Mouse (Mus musculus) adrenal gland, adult 2 months (tissue): ENCODE measurements around the gene Klk8. TPM values are rescaled to one million over a fixed set of nuclear protein-coding genes. Genes with fewer than 3 reads are reported as not detected.

Experiments
- DNase-seq: peaks from one replicate; pipeline ENCODE4 v3.0.0; 2021
- long read RNA-seq: library from polyadenylated mRNA; stranded (forward); transcript quantifications from one replicate; pipeline ENCODE4 v2.0.0, GENCODE M21; 2021
- polyA plus RNA-seq: library from polyadenylated mRNA; depleted of rRNA; stranded (reverse); fragments of >200 nt; gene quantifications from 2 replicates; pipeline ENCODE4 v1.2.3, GENCODE M21; 2012; rRNA removed
- total RNA-seq, 2 experiments: library from RNA; stranded (reverse); gene quantifications; 2 replicates each; pipeline ENCODE4 v1.2.3; 2021

The Klk8 gene
- total RNA-seq (1 to 10 TPM; 3.0 to 3.5 TPM), polyA plus RNA-seq (1.4 and 2.3 TPM in 2 replicates)
- long read RNA-seq, partial matches to known transcripts = 1 of 1 reads
- long read RNA-seq, other reads (novel, unspliced or antisense) = 0 of 1 reads

DNA sequence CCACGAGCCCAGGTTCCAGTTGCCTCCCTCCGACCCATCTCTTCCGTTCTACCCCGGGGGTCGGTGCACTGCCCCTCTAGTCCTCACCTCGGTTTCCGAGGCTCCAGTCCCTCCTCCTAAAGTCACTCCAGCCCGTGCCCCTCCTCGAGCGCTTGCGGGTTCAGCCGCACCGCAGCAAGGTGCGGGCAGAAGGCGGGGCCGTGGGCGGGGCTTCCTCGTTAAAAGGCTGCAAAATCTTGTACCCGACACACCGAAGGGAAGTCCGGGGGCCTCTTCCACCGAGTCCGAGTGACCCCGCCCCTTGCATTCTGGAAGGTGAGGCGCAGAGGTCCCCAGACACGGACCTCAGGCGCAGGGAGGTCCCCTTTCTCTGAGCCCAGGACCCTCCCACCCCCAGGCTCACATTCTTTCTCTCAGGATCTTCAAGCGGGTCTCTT lies at the start of gene Klk8:
TSS of gene Klk8 (plus strand) at position 245 of the 437 bp plus-strand sequence.
- peak; percentile 21 for DNase-seq

DNA sequence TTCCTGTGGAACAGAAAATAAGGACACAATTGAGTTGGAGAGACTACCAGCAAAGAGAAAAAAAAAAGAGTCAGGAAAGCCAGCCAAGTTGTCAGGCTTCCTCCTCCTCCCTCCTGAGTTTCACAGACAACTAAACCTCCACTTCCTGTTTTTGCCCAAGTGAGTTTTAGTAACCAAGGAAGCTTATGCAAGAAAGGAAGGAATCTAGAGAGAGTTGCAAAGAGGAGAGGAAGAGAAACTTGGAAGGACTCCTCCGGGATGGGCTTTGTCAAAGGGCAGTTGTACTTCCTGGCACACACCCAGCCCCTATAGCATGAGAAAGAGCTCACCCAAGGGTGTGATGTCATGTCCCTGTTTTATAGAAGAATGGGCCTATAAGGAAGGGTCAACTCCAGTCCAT lies 49.6 kb upstream of the Klk8 start:
- DNase-seq = peak; percentile 14

DNA sequence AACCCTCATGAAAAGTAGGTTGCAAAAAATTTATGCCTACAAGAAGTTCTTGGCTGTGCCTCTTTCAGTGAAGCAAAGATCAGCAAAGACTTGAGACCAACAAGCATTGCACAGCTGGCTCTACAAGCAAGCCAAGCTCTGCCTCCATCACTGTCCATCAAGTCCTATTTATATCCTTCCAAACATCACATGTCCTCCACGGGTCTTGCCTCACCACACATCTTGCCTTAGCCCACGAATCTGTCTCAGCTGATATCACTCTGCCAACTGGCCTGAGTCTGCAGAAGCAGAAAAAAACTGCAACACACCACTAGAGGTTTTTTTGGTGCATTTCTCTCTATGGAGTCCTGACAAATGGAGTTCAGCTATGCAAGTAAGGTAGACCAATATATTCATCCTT lies 44.6 kb upstream of the Klk8 start:
- DNase-seq = no peak

DNA sequence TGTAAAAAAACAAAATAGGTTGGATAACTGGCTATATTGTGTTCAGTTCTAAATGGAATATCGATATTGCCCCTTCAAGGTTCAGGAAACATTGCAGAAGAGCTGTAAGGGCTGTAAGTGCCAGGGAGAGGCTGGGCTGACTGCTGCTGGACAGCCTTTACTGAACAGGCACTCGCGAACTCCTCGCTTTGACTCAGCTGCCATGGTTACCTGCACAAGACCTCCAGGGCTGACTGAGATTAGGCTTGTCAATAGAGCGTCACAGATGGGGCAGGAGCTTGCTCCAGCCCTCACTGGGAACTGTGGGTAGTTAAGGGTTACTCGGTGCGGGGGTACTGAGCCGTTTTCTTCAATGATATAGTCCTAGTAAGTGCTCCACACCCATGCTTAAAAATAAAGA lies 30.9 kb upstream of the Klk8 start:
- DNase-seq = no peak

DNA sequence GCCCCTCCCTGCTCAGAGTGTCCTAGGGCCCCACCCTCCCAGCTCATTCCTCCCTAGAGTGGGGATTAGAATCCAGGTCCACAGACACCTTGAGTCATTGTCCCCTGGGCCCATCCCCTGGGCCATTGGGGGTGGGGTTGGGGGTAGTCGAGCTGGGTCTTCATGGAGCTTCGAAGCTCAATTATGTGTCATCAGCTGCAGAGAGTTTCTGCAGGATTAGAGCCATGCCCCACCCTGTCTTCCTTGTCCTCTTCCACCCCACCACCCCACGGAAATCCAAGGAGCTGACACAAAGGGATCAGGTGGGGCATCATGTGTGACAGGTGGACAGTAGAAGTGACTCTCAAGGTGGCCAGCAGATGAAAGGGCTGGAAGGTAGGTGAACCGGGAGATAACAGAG lies 28.8 kb upstream of the Klk8 start, which contains the start of gene Klk12:
TSS of gene Klk12 (plus strand) at position 301 of the 400 bp plus-strand sequence.
- DNase-seq = no peak

DNA sequence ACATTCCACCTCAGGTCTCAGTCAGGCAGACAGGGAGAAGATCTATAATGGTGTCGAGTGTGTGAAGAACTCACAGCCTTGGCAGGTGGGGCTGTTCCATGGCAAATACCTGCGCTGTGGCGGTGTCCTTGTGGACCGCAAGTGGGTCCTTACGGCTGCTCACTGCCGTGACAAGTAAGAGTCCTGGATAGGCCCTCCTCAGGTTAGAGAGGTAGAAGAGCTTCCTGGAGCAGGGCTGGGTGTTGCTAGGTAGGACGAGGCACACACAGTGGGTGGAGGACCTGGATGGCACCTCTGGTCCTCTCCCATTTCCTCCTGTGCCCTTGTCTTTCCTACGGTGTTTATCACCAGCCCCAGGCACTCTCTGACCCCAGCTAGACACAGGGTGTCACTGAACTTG lies 27.7 kb upstream of the Klk8 start:
- no peak for DNase-seq

DNA sequence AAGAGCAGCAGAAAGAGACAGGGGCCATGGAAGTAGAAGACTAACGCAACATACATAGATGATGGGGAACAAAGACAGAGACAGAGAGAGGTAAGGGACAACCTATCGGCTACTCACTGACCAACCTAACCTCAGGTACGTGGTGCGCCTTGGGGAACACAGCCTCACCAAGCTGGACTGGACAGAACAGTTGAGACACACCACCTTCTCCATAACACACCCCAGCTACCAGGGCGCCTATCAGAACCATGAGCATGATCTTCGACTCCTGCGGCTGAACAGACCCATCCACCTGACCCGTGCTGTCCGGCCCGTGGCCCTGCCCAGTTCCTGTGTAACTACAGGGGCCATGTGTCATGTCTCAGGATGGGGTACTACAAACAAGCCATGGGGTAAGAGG lies 26.7 kb upstream of the Klk8 start:
- no peak for DNase-seq

DNA sequence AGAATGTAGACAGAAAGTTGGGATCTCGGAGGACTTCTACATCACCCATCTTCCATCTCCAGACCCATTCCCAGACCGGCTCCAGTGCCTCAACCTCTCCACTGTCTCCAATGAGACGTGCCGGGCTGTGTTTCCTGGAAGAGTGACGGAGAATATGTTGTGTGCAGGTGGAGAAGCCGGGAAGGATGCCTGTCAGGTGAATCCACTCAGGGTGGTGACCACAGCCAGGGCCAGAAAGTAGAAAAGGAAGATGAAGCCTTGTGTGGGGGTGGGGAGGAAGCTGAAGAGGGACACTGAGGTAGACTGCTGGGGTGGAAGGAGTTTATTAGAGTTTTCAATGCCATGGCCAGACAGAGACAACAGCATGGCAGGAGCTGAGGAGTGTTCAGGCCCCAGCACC lies 25.5 kb upstream of the Klk8 start:
- DNase-seq = no peak

DNA sequence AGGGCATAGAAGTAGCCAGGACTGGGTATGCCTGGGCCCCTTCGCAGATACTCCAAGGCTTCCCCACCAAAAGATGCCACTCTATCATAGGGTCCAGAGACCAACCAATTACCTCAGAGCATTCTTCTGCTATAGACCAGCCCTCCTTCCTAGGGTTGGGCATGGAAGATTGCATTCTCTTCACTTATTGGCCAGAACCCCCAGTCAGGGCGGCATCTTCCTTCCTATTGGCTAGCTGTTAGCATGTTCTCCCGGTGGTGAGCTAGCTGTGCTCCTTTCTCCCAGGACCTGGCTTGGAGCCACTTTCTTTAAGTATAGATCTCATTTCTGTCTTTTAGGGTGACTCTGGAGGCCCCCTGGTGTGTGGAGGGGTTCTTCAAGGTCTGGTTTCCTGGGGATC lies 24.5 kb upstream of the Klk8 start:
- no peak for DNase-seq

DNA sequence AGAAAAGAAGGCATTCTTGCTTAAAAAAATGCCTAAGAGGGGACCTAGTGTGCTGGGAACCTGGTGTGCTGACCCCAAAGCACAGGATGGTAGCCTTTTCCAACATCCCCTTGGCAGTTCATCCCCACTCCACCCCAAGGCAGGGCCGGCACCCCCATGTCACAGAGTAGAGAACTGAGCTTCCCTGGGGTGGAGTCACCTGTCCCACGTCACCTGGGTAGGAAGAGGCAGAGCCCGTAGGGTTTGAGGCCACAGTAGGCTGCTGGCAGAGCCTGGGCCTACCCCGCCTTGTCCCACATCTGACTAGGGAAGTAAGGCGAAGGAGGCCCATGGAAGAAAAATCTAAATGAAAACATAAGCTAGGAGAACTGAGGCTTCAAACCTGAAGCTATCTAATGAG lies 23.0 kb upstream of the Klk8 start, which contains the start of gene Klk11:
TSS of gene Klk11 (plus strand) at position 241 of the 400 bp plus-strand sequence.
- DNase-seq = no peak

DNA sequence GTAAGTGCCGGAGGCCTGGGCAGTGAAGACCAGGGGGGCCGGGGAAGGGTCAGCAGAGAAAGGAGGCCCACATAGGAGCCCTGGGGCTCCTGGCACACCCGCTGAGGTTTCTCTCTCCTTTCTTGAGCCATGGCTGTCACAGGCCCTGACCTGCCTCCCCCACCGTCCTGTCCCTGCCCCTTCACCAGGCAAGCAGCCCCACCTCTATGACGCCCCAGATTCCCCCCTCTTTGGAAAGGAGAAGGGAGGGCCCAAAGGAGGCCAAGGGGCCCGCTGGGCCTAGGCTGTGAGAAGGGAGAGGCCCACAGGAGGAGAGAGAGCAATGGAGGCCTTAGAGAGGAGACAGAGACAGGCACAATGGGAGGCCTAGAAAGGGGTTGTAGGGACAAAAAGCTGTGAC lies 22.6 kb upstream of the Klk8 start:
- no peak for DNase-seq

DNA sequence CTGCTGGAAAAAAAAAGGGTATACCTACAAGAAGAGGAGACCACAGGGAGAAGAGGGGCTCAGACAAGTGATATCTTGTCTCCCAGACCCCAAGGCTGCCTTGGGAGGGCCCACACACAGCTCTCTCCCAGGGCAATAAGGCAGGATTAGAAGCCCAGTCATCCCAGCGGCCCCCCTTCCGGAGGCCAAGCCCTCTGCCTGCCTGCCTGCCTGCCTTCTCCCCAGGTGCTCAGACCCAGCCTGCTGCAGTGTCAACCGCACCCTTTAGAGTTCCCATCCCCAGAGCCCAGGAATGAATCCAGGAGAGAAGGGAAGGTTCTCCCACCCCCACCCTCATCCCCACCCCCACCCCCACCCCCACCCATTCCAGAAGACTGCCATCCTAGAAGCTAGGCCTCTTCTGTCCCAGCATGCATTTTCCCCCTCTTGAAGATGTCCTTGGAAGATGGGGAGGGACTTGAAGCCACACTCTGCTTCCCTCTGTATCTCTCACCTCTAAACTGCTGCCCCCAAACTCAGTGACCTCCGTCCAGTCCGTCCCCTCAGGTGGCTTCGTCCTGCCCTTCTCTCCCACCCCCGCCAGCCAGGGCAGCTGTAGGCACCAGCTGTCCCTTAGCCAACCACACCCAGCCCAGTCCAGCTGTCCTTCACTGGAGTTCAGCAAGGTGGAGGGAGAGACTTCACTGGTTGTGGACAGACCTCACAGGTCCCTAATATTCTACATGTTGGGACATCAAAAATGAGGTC lies 21.9 kb upstream of the Klk8 start:
- no peak for DNase-seq

DNA sequence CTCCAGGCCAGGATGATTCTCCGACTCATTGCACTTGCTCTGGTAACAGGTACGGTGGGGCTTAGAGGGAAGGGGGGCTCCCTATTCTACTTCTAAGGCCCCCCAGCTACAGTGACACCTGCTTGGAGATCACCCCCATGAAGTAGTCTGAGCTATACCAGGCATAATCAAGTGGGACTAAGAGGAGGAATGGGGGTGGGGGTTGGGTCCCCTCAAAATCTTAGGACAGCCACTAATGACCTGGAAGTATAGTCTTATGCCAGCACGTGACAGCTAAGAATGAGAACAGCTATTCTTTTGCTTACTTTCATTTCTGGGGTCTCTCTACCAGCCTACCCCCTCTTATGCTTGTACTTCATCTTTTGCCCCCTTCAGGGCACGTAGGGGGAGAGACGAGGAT lies 20.9 kb upstream of the Klk8 start:
- no peak for DNase-seq

DNA sequence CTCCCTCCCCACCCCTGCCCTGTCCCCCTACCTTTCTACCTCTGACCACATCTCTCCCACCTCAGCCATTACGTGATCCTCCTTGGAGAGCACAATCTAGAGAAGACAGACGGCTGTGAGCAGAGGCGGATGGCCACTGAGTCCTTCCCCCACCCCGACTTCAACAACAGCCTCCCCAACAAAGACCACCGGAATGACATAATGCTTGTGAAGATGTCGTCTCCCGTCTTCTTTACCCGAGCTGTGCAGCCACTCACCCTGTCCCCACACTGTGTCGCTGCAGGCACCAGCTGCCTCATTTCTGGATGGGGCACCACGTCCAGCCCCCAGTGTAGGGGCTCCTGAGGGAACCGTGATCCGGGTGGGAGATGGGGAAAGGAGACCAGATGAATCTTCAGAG lies 20.0 kb upstream of the Klk8 start:
- DNase-seq = no peak

DNA sequence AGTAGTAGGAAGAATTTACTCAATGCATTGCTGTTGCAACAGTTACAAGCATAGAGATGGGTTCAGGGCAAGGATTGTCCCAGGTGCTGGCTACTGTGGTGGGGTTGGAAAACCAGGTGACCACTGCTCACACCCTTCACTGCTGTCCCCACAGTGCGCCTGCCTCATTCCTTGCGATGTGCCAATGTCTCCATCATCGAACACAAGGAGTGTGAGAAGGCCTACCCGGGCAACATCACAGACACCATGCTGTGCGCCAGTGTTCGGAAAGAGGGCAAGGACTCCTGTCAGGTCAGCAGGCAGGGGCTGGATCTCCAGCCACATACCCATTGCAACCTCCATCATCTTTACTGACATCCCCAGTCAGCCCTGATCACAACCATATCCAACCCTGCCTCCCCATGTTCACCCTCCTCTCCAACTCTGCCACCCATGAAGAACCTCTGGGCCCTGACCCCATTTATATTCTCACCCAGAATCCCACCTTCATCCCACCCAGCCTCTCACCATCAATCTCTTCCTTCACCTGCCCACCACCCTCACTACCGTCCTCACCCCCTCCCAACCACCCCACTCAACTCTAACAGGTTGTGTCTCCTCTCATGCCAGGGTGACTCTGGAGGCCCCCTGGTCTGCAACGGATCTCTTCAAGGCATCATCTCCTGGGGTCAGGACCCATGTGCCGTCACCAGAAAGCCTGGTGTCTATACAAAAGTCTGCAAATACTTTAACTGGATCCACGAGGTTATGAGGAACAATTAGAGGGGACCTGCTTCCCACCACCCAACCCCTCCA lies 19.0 kb upstream of the Klk8 start:
- no peak for DNase-seq

DNA sequence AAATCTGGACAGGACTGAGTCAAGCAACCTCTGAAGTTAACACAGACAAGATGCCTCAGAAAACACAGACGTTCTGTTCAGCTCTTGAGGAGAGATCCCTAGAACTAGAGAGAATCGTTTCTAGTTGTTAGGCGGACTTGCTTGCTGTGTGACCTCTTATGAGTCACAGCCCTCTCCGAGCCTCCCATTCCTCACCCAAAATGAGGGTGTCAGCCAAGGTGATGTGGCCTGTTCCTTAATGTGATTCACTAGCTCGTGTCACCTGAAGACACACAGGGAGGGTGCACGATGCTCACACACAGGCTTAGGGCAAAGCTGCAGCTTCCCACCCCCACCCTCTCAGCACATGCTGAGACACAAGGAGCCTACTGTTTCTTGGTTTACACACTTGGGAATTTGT lies 17.1 kb upstream of the Klk8 start:
- DNase-seq = no peak

DNA sequence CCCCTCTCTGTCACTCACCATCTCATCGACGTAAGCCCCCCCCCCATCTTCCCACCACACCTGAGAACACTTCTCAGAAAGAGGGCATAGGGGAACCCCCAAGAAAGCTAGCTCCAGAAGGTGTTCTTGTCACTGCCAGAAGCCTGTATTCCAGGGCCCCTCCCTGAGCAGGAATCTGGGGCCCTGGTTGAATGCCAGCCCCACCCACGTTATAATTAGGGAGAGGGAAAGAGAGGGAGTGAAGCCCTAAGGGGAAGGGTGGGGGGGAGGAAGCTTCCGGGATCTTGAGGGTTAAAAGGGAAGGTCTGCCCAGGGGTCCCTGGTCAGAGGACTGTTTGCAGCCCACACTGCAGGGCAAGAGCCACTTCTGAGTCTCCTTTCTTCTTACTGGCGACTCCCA lies 16.6 kb upstream of the Klk8 start, which contains the start of gene Klk10:
TSS of gene Klk10 (plus strand) at position 290 of the 400 bp plus-strand sequence.
- no peak for DNase-seq

DNA sequence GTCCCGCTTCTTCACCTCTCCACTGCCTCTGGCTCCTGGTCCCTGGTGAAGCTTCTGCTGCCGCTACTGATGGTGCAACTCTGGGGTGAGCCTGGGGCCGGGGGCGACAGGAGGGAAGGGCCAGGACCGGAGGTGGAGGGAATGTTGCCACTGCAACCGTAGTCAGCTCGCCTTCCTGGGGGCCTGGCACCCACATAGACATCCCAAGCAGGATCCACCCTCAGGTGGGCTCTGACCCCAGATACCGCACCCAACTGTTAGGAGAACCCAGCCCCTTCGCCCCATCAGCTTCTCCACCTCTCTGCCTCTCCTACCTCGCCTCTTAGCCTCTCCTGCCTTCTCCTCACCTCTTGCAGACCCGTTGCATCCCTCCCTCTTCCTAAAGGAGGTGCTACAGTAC lies 15.8 kb upstream of the Klk8 start:
- DNase-seq = no peak

DNA sequence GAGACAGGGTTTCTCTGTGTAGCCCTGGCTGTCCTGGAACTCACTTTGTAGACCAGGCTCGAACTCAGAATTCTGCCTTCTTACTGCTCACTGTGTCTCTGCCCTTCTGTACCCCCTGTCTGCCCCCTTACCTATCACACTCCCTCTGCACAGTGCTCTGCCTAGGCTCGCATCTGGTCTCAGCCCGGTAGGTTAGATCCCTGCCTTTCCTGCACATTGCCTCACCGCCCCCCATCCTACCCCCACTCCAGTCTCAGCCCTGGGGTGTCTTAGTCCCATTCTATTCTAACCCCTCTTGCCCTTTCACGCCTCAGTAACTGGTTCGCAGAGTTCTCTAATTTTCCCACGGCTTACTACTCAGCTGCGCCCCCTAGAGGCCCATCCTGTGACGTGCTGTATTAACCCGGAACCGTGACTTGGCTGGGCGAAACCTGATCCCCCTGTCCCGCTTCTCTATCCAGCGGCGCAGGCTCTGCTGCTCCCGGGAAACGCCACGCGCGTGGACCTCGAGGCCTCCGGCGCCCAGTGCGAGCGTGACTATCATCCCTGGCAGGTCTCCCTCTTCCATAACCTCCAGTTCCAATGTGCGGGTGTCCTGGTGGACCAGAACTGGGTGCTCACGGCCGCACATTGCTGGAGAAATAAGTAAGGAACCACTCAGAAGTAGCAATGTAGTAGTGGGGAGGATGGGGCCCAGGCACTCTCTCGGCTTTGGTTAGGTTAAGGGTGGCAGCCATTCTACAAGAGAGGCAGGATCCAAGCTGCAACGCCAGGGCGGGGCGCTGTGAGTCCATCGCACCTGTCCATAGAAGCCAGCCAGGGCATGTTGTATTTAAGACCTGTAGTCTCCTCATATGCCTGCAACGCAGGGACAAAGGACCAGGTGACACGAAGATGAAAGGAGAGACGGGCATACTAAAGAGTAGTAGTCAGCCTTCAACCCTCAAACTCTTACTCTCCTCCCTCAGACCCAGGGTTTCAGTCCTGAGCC lies 14.8 kb upstream of the Klk8 start:
- peak; percentile 65 for DNase-seq

DNA sequence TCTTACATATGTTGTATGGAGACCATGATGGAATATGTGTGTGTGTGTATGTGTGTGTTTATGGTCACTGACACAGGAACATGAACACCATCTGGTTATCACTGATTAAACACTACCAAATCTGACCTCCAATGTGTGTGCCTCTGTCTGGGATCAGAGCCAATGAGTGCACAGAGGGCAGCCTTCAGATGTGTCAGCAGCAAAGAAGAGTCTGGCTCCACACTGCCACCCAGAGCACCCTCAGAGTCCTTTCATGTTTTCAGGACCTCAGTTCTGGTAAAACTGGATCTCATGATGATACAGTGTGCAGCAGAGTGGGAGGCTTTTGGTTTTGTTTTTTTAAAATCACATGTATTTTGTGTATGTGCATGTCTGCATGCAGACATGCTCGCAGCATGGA lies 12.1 kb upstream of the Klk8 start:
- DNase-seq = peak; percentile 61

DNA sequence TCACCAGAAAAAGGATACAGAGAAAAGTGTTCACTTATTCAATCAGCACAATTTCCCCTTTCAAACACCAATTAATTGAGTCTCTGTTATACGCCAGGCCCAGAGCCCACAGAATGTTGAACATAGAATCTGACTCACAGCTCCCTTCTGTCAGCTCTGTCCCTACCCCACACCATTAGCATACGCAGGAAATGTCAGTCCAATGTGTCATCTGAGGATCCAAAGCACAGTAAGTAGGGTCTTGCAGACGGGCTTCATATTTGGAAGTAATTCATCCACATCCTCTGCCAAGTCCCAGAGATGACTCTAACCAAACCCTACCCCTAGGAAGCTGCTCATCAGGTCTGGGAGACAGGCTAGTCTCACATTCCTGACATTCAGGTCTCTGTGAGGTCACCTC lies 9.3 kb upstream of the Klk8 start:
- no peak for DNase-seq

DNA sequence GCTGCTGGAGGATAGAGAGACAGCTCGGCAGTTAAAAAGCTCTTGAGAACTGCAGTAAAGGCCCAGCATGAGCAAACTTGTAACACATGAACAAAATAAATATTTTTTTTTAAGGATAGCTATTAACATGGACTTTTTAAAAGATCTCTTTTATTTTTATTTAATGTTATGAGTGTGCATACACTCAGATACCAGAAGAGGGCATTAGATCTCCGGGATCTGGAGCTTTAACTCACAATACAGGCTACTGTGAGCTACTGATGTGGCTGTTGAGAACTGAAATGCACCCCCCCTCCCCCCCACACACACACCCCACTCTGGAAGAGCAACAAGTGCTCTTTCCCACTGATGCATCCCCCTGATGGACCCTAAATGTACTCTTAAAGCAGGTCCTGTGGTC lies 8.1 kb upstream of the Klk8 start:
- no peak for DNase-seq
